Mouse (Mus musculus): ENCODE results near the gene Nudt8. TPM values are rescaled to one million over a fixed set of nuclear protein-coding genes. Genes with fewer than 3 reads are reported as not detected.
"Not testable (repeated sequence)": the region's sequence is repeated elsewhere in the genome, so short reads cannot be mapped to it uniquely, and the experiment has no call there.

The Nudt8 gene
- polyA plus RNA-seq, 1 experiment from 2014 or later, result 42.2 TPM

DNA sequence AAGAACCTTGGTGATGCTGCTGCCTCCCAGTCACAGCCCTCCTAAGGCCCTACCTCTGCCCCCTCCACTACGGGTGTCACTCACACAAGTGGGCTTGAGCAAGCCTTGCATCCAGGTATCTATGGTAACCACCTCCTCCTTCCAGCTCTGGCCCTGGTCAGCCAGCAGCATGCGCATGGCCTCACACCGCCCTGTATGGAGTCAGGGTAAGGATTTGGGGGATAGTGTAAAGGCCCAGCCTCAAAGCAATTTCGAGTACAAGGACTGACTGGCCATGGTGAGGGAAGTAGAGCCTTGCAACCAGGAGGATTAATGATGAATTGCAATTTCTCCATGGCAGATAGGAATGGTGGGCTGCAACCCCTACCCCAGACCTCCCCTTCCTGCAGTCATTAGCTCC is 41.1 kb downstream of the Nudt8 start:
- 84% methylated on average over 3 of the region's 4 CpGs for WGBS
- H3K9ac ChIP-seq (replicated peaks; ENCODE audit: low read depth, low read length); H3K4me3 ChIP-seq (ENCODE audit: low read depth, low read length); ATAC-seq (ENCODE audit: insufficient number of reproducible peaks, insufficient read depth, low FRiP score, low read depth); H3K4me1 ChIP-seq (ENCODE audit: control insufficient read depth, insufficient read depth, low read length); H3K27ac ChIP-seq (ENCODE audit: low read length); H3K9me3 ChIP-seq (ENCODE audit: control insufficient read depth, low read depth, low read length); H3K4me2 ChIP-seq (replicated peaks; ENCODE audit: low read depth, low read length); H3K36me3 ChIP-seq (ENCODE audit: control insufficient read depth, insufficient read depth, low read length); H3K27me3 ChIP-seq (ENCODE audit: control insufficient read depth, insufficient read depth, low read length): not testable (repeated sequence)

DNA sequence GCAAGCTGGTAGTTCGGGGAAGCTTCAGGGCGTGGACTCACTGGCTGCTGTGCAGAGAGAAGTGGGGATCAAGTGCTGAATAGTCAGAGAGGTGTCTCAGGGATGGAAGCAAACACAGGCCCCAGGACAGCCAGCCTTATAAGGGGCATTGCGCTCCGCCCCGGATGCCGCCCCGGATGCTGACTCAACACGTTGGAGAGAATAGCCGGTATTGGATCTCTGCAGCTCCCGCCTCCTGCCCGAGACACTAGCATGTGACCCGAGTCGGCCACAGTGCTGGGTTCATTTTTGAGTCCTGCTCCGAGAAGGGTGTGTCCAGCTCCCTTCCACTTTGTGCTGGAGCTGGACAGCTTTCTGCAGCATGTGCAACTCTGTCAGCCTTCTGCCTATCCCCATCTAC is 41.7 kb downstream of the Nudt8 start:
- no peak overlapping the region for H3K4me2 ChIP-seq (replicated peaks; ENCODE audit: low read depth, low read length)
- H3K27ac ChIP-seq (ENCODE audit: low read length), result no peak overlapping the region

DNA sequence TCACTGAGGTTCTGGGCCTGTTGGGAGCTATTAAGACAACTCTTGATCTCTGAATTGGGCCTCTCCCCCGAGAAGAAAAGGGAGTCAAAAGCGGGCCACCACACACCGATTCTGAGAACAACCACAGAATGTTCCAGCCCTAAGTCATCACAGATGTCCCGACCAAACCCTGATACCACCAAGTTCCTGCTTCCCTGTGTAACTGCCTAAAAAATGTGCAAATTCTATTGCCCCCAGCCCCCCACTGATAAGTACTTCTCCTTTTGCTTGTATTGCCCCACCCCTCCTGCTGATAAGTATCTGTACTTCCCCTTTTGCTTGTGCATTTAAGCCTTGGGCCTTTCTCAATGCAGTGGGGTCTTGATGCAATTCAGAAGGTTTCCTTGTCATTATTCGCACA is 43.7 kb downstream of the Nudt8 start:
- not testable (repeated sequence) for H3K9me3 ChIP-seq (ENCODE audit: control insufficient read depth, low read depth, low read length); H3K4me1 ChIP-seq (ENCODE audit: control insufficient read depth, insufficient read depth, low read length); H3K9ac ChIP-seq (replicated peaks; ENCODE audit: low read depth, low read length); ATAC-seq (ENCODE audit: insufficient number of reproducible peaks, insufficient read depth, low FRiP score, low read depth); H3K36me3 ChIP-seq (ENCODE audit: control insufficient read depth, insufficient read depth, low read length); H3K27me3 ChIP-seq (ENCODE audit: control insufficient read depth, insufficient read depth, low read length); H3K27ac ChIP-seq (ENCODE audit: low read length); H3K4me2 ChIP-seq (replicated peaks; ENCODE audit: low read depth, low read length); H3K4me3 ChIP-seq (ENCODE audit: low read depth, low read length)
- 90% methylated on average over 5 of the region's 5 CpGs for WGBS

More for the DNA sequence above, 41.7 kb downstream of the Nudt8 start:
- 62% methylated on average over 14 of the region's 14 CpGs for WGBS
- H3K9me3 ChIP-seq (ENCODE audit: control insufficient read depth, low read depth, low read length), result no peaks in the 10 kb centered on the region
- ATAC-seq (ENCODE audit: insufficient number of reproducible peaks, insufficient read depth, low FRiP score, low read depth), result no peak
- no peaks in the 10 kb centered on the region for H3K36me3 ChIP-seq (ENCODE audit: control insufficient read depth, insufficient read depth, low read length)
- H3K27me3 ChIP-seq (ENCODE audit: control insufficient read depth, insufficient read depth, low read length), result no peaks in the 10 kb centered on the region
- no peak overlapping the region for H3K9ac ChIP-seq (replicated peaks; ENCODE audit: low read depth, low read length)
- peaks cover 8% of the 10 kb centered on the region; the same call in 1 of the 2 replicates for H3K4me1 ChIP-seq (ENCODE audit: control insufficient read depth, insufficient read depth, low read length)
- no peak overlapping the region for H3K4me3 ChIP-seq (ENCODE audit: low read depth, low read length)

DNA sequence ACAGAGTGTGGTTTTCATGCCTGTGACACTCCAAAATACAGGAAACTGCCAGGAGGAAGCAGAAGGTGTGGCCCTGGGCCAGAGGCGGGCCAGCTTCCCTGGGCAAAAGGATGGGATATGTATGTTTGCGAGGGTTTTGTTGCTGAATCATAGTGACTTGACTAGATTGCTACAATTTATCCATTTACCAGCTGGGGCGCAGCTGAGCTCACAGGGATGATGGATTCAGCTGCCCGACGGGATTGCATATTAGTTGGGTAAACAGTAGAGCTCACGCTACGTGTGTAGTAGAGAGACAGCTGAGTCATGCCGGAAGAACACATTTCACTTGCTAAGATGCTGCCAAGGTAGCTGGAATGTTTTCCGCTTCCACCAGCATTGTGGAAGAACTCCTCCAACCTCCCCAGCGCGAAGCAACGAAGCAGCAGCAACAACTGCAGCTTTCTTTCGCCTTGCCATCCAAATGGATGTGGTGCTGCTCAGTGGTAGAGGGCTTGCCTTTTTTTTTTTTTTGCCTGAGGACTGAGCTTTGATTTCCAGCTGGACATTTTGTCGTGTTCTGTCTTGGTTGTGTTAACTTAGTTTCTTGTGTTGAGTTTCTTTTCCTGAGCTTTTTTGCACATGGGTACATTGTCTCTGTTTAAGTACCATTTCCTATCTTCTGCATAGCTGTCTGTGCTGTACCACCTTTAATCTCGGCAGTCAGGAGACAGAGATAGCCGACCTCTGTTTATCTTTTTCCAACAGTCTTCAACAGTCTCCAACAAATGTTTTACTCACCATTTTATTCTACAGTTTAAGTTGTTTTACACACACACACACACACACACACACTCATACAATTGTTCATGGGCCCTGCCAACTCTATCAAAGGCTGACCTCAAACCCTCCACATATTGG is 45.8 kb downstream of the Nudt8 start, which contains the start of gene Gstp2:
Gstp2 (minus strand) TSS at position 58 of the 900 bp plus-strand sequence.
- peak within 1 kb of the TSS; percentile 88 for H3K27ac ChIP-seq (ENCODE audit: low read length)
- peak; percentile 77 for ATAC-seq (ENCODE audit: insufficient number of reproducible peaks, insufficient read depth, low FRiP score, low read depth)
- WGBS, result 31% methylated on average over 16 of the region's 16 CpGs

DNA sequence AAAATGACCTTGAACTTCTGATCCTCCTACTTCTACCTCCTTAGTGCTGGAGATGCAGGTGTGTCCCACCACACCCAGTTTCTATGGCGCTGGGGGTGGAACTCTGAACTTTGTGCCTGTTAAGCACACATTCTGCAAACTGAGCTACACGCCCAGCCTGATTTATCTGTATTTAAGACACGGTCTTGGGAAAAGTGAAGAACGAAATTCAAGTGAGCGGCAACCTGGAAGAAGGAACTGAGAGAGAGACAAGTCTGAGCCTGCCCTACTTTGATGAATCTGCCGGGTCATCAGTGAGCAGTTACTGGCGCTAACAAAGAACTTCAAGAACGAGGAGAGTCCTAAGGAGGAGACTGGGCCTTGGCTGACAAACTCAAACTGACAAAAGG is 46.5 kb downstream of the Nudt8 start:
- no peaks in the 10 kb centered on the region for H3K36me3 ChIP-seq (ENCODE audit: control insufficient read depth, insufficient read depth, low read length)
- H3K4me3 ChIP-seq (ENCODE audit: low read depth, low read length), result no peak overlapping the region
- H3K4me1 ChIP-seq (ENCODE audit: control insufficient read depth, insufficient read depth, low read length), result peaks cover 8% of the 10 kb centered on the region; the same call in 1 of the 2 replicates
- no peak overlapping the region for H3K9ac ChIP-seq (replicated peaks; ENCODE audit: low read depth, low read length)
- peak; percentile 53 for ATAC-seq (ENCODE audit: insufficient number of reproducible peaks, insufficient read depth, low FRiP score, low read depth)
- peak overlapping the region; percentile 88 for H3K27ac ChIP-seq (ENCODE audit: low read length)
- H3K9me3 ChIP-seq (ENCODE audit: control insufficient read depth, low read depth, low read length), result no peaks in the 10 kb centered on the region
- no peaks in the 10 kb centered on the region for H3K27me3 ChIP-seq (ENCODE audit: control insufficient read depth, insufficient read depth, low read length)
- H3K4me2 ChIP-seq (replicated peaks; ENCODE audit: low read depth, low read length), result no peak overlapping the region
- 65% methylated on average over 8 of the region's 8 CpGs for WGBS

More for the DNA sequence above, 45.8 kb downstream of the Nudt8 start, which contains the start of gene Gstp2:
- H3K4me1 ChIP-seq (ENCODE audit: control insufficient read depth, insufficient read depth, low read length), result peaks cover 8% of the 10 kb centered on the region; the same call in 1 of the 2 replicates
- H3K4me3 ChIP-seq (ENCODE audit: low read depth, low read length), result no peak within 1 kb of the TSS
- no peaks in the 10 kb centered on the region for H3K27me3 ChIP-seq (ENCODE audit: control insufficient read depth, insufficient read depth, low read length)
- no peak within 1 kb of the TSS for H3K9ac ChIP-seq (replicated peaks; ENCODE audit: low read depth, low read length)
- peak within 1 kb of the TSS; percentile 25 for H3K4me2 ChIP-seq (replicated peaks; ENCODE audit: low read depth, low read length)
- no peaks in the 10 kb centered on the region for H3K9me3 ChIP-seq (ENCODE audit: control insufficient read depth, low read depth, low read length)
- H3K36me3 ChIP-seq (ENCODE audit: control insufficient read depth, insufficient read depth, low read length), result no peaks in the 10 kb centered on the region

DNA sequence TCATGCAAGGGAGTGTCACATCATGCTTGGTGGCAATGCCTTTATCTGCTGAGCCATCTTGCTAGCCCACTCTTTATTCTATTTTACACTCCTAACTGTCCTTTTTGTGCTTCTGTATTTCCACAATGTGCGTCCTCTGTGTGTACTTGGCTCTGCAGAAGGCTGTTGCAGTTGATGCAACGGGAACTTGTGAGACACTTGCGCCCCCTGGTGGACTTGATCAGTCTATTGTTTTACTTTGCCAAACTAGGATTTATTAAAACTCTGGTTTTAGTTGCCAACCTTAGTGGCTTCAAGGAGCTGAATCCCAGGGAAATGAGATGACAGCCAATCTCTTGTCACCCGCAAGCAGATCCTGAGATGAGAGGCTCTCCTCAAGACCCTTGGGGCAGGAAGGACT is 47.5 kb downstream of the Nudt8 start:
- Histone ChIP-seq H3K36me3 (ENCODE audit: control insufficient read depth, insufficient read depth, low read length) (no peaks in the 10 kb centered on the region), H3K9ac (replicated peaks; ENCODE audit: low read depth, low read length) (no peak overlapping the region), H3K4me2 (replicated peaks; ENCODE audit: low read depth, low read length) (no peak overlapping the region), H3K27me3 (ENCODE audit: control insufficient read depth, insufficient read depth, low read length) (no peaks in the 10 kb centered on the region), H3K4me1 (ENCODE audit: control insufficient read depth, insufficient read depth, low read length) (peaks cover 8% of the 10 kb centered on the region; the same call in 1 of the 2 replicates), H3K4me3 (ENCODE audit: low read depth, low read length) (no peak overlapping the region), H3K27ac (ENCODE audit: low read length) (no peak overlapping the region; the same call in 1 of the 2 replicates), H3K9me3 (ENCODE audit: control insufficient read depth, low read depth, low read length) (no peaks in the 10 kb centered on the region)
- no peak for ATAC-seq (ENCODE audit: insufficient number of reproducible peaks, insufficient read depth, low FRiP score, low read depth)
- 20% methylated on average over 4 of the region's 4 CpGs for WGBS

DNA sequence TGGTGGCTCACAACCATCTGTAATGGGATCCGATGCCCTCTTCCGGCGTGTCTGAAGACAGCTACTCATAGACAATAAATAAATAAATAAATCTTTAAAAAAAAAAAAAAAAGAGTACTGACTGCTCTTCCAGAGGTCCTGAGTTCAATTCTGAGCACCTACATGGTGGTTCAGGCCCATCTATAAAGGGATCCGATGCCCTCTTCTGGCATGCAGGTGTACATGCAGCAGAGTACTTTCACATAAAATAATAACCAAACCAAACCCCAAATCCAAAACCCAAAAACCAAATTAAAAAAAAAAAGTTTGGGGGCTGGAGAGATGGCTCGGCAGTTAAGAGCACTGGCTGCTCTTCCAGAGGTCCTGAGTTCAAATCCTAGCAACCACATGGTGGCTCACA is 48.7 kb downstream of the Nudt8 start:
- not testable (repeated sequence) for ATAC-seq (ENCODE audit: insufficient number of reproducible peaks, insufficient read depth, low FRiP score, low read depth); H3K4me1 ChIP-seq (ENCODE audit: control insufficient read depth, insufficient read depth, low read length)
- WGBS, result 80% methylated on average over 5 of the region's 5 CpGs

DNA sequence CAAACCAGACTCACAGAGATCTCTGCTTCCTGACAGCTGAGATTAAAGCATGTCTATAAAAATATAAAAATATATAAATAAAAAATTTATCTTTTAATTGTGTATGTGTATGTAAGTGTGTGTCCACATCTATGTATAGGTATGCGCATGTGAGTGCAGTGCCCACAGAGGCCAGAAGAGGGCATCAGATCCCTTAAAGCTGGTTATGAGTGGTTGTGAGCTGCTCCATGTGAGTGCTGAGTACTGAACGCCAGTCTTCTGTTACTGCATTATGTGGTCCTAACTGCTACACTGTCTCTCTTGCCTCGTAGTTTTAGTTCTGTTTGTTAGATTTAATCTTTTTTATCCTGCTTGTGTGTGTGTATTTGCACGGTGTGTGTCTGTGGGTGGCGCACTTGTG is 50.6 kb downstream of the Nudt8 start:
- H3K9me3 ChIP-seq (ENCODE audit: control insufficient read depth, low read depth, low read length), result no peaks in the 10 kb centered on the region
- no peak overlapping the region for H3K27ac ChIP-seq (ENCODE audit: low read length)
- no peak for ATAC-seq (ENCODE audit: insufficient number of reproducible peaks, insufficient read depth, low FRiP score, low read depth)
- no peaks in the 10 kb centered on the region for H3K36me3 ChIP-seq (ENCODE audit: control insufficient read depth, insufficient read depth, low read length)
- H3K4me3 ChIP-seq (ENCODE audit: low read depth, low read length), result no peak overlapping the region
- no peaks in the 10 kb centered on the region for H3K27me3 ChIP-seq (ENCODE audit: control insufficient read depth, insufficient read depth, low read length)
- H3K4me1 ChIP-seq (ENCODE audit: control insufficient read depth, insufficient read depth, low read length), result peaks cover 5% of the 10 kb centered on the region; the same call in 1 of the 2 replicates
- H3K9ac ChIP-seq (replicated peaks; ENCODE audit: low read depth, low read length), result no peak overlapping the region
- 92% methylated on average over 5 of the region's 5 CpGs for WGBS
- no peak overlapping the region for H3K4me2 ChIP-seq (replicated peaks; ENCODE audit: low read depth, low read length)

More for the DNA sequence above, 48.7 kb downstream of the Nudt8 start:
- H3K27me3 ChIP-seq (ENCODE audit: control insufficient read depth, insufficient read depth, low read length); H3K4me3 ChIP-seq (ENCODE audit: low read depth, low read length); H3K9ac ChIP-seq (replicated peaks; ENCODE audit: low read depth, low read length); H3K4me2 ChIP-seq (replicated peaks; ENCODE audit: low read depth, low read length); H3K36me3 ChIP-seq (ENCODE audit: control insufficient read depth, insufficient read depth, low read length); H3K9me3 ChIP-seq (ENCODE audit: control insufficient read depth, low read depth, low read length); H3K27ac ChIP-seq (ENCODE audit: low read length): not testable (repeated sequence)

Data from stomach, embryonic 14.5 days (tissue).